Mouse (Mus musculus): ENCODE results near the gene Gm5565.
"Not testable (repeated sequence)": the region's sequence is repeated elsewhere in the genome, so short reads cannot be mapped to it uniquely, and the experiment has no call there.

Gene Gm5565

GRCm38 (mm10) chr5:146160439-146160838, at the start of gene Gm5565:
TSS of gene Gm5565 (minus strand) at chr5:146160539.
- not testable (repeated sequence) for DNase-seq (ENCODE audit: inconsistent ontology term)

GRCm38 (mm10) chr5:146205537-146205936, 45.2 kb upstream of the Gm5565 start:
- DNase-seq (ENCODE audit: inconsistent ontology term), result no peak

GRCm38 (mm10) chr5:146203921-146204320, 43.6 kb upstream of the Gm5565 start:
- no peak for DNase-seq (ENCODE audit: inconsistent ontology term)

- no peak for DNase-seq (ENCODE audit: inconsistent ontology term)
Observed at GRCm38 (mm10) chr5:146200580-146200979, 40.2 kb upstream of the Gm5565 start.

GRCm38 (mm10) chr5:146199540-146199939, 39.2 kb upstream of the Gm5565 start:
- DNase-seq (ENCODE audit: inconsistent ontology term), result no peak

- DNase-seq (ENCODE audit: inconsistent ontology term), result no peak
Observed at GRCm38 (mm10) chr5:146199073-146199472, 38.7 kb upstream of the Gm5565 start.

GRCm38 (mm10) chr5:146193360-146193759, 33.0 kb upstream of the Gm5565 start:
- DNase-seq (ENCODE audit: inconsistent ontology term), result no peak

GRCm38 (mm10) chr5:146190501-146191269, 30.3 kb upstream of the Gm5565 start:
- DNase-seq (ENCODE audit: inconsistent ontology term), result no peak

GRCm38 (mm10) chr5:146190093-146190492, 29.8 kb upstream of the Gm5565 start:
- DNase-seq (ENCODE audit: inconsistent ontology term), result no peak

- no peak for DNase-seq (ENCODE audit: inconsistent ontology term)
Observed at GRCm38 (mm10) chr5:146188712-146189111, 28.4 kb upstream of the Gm5565 start.

- no peak for DNase-seq (ENCODE audit: inconsistent ontology term)
Observed at GRCm38 (mm10) chr5:146188144-146188543, 27.8 kb upstream of the Gm5565 start.

- DNase-seq (ENCODE audit: inconsistent ontology term), result peak; percentile 22
Observed at GRCm38 (mm10) chr5:146187441-146187840, 27.1 kb upstream of the Gm5565 start.

- DNase-seq (ENCODE audit: inconsistent ontology term), result not testable (repeated sequence)
Observed at GRCm38 (mm10) chr5:146185204-146185603, 24.9 kb upstream of the Gm5565 start, which contains the start of gene 1700001J03Rik. TSS of gene 1700001J03Rik (minus strand) at chr5:146185304.

GRCm38 (mm10) chr5:146172744-146173143, 12.4 kb upstream of the Gm5565 start:
- DNase-seq (ENCODE audit: inconsistent ontology term), result not testable (repeated sequence)

- not testable (repeated sequence) for DNase-seq (ENCODE audit: inconsistent ontology term)
Observed at GRCm38 (mm10) chr5:146170621-146171020, 10.3 kb upstream of the Gm5565 start, which contains the start of gene Gm6309. TSS of gene Gm6309 (minus strand) at chr5:146170721.

- not testable (repeated sequence) for DNase-seq (ENCODE audit: inconsistent ontology term)
Observed at GRCm38 (mm10) chr5:146158326-146158725, 2.0 kb downstream of the Gm5565 start.

GRCm38 (mm10) chr5:146150454-146150853, 9.9 kb downstream of the Gm5565 start:
- DNase-seq (ENCODE audit: inconsistent ontology term), result no peak

- DNase-seq (ENCODE audit: inconsistent ontology term), result no peak
Observed at GRCm38 (mm10) chr5:146147903-146148302, 12.4 kb downstream of the Gm5565 start.

Data from Muller cell, postnatal 12 days (primary cell).